ENCODE assay signal across 15 mouse cellular contexts in the genomic region with DNA sequence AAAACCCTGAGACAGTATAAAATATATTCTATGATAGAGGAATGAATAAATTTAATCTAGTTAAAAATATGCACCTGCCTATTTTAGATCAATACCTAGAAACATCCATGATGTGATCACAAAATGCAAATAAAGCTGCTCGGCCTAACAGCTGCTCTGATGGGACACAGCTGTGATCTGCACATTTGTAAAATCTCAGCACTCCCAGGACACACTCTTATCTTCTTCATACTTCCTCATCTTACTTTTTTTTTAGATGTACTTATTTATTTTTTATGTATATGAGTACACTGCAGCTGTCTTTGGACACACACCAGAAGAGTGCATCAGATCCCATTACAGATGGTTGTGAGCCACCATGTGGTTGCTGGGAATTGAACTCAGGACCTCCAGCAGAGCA.
"Had no signal": no experiment of that assay in that cellular context is flagged by ENCODE, and none has a peak within 500 bp of the region (broad histone marks: within the 10 kb centered on the region; RNA-seq: fewer than 3 reads in every experiment).

No protein-coding gene starts in this region.

- H3K27ac ChIP-seq: neural tube, embryonic 13.5 days; stomach, embryonic 15.5 days; stomach, postnatal 0 days had no signal

- H3K9ac ChIP-seq: neural tube, embryonic 13.5 days; stomach, embryonic 15.5 days had no signal

- DNase-seq: retina, postnatal 1 day; right cerebral cortex, adult 18-20 months; right cerebral cortex, postnatal 14 days; right cerebral cortex, postnatal 25 days; right cerebral cortex, postnatal 4 days; spleen, adult 18-20 months; thymus, adult 18-20 months; thymus, adult 2 months; thymus, postnatal 14 days; thymus, postnatal 25 days; thymus, postnatal 36 days; thymus, postnatal 4 days had no signal

- H3K9me3 ChIP-seq: neural tube, embryonic 13.5 days; stomach, embryonic 15.5 days had no signal

- H3K4me2 ChIP-seq: neural tube, embryonic 13.5 days; stomach, embryonic 15.5 days had no signal

- H3K27me3 ChIP-seq: neural tube, embryonic 13.5 days; stomach, embryonic 15.5 days had no signal

- H3K4me1 ChIP-seq: stomach, embryonic 15.5 days had no signal

- H3K4me3 ChIP-seq: neural tube, embryonic 13.5 days; stomach, embryonic 15.5 days had no signal
